Mouse (Mus musculus) MEL (cell line): ENCODE measurements around the gene Gm20388.

ENCODE experiments used
- CHD2 ChIP-seq: IDR thresholded peaks from 2 replicates; pipeline ENCODE4 v1.6.1; 2011; ENCODE audit warnings: low read length, improper control_type of control experiment
- ELF1 ChIP-seq: IDR thresholded peaks from 2 replicates; pipeline ENCODE4 v1.6.1; 2014; ENCODE audit warnings: low read depth, mild to moderate bottlenecking, inconsistent platforms, low read length, improper control_type of control experiment, moderate library complexity
- USF2 ChIP-seq, 2 experiments: IDR thresholded peaks; 2 replicates each; pipeline ENCODE4 v1.6.1; 2011 to 2012; ENCODE audit warnings: improper control_type of control experiment in 2 of 2, low read length in 2 of 2, borderline replicate concordance in 1 of 2, inconsistent platforms in 1 of 2, low read depth in 1 of 2, mild to moderate bottlenecking in 1 of 2; ENCODE audit not compliant: insufficient read depth in 1 of 2

DNA sequence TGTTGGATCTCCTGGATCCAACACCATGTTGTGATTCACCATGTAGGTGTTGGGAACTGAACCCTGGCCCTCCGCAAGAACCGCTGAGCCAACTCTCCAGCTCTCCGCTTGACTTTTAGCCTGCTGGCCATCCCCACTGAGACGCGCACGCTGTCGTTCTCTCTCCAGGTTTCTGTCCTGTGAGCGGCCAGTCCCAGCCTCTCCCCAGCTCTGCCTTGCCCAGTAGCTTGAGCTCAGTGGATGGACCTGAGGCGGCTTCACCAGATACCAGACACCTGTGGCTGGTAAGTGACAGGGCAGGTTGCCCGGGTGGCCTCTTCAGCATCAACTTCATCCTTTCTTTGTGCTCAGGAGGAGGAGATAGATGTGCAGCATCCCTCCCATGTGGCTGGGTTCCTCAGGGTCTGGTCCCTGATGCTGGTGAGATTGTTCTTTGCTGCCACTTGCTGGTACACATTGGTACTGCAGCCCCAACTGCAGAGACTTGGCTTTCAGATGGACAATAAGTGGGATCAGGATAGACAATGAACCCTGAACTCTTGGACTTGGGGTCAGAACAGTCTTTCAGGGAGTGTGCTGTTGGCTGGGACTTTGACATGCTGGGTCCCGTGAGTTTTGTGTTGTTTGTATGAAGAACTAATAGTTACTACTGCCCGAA, 3450.6 kb downstream of the Gm20388 start:
- no peak for TF ChIP-seq ELF1
- no peak for TF ChIP-seq CHD2
- TF ChIP-seq USF2 (IDR thresholded peaks at IDR 0.05; ENCODE audit: borderline replicate concordance in 1 of 2, insufficient read depth in 1 of 2, low read depth in 1 of 2, low read length in 2 of 2): no peak
